Mouse (Mus musculus) ZHBTc4 (cell line): ENCODE data around the gene Immt.
A peak's percentile ranks its signal among the peaks of the same experiment; 100 is the strongest.

Experiments
- DNase-seq: peaks from one replicate; pipeline ENCODE4 v3.0.0-alpha.2; 2011; ENCODE audit warnings: low read depth, low spot score

Immt gene

GRCm38 (mm10) chr6:71830690-71831580, at the start of gene Immt:
Gene Immt (plus strand): TSS chr6:71831331.
- DNase-seq = peak; percentile 99

GRCm38 (mm10) chr6:71783165-71783564, 48.0 kb upstream of the Immt start:
- no peak for DNase-seq

GRCm38 (mm10) chr6:71788348-71788747, 42.8 kb upstream of the Immt start:
- no peak for DNase-seq

- DNase-seq = no peak
These were observed 39.4 kb upstream of the Immt start for GRCm38 (mm10) chr6:71791771-71792170.

- DNase-seq = peak; percentile 54
These were observed 31.7 kb upstream of the Immt start for GRCm38 (mm10) chr6:71799391-71799790.

GRCm38 (mm10) chr6:71801011-71801713, 30.0 kb upstream of the Immt start:
- DNase-seq = peak; percentile 51

- DNase-seq = peak; percentile 33
These were observed 29.4 kb upstream of the Immt start for GRCm38 (mm10) chr6:71801714-71802094.

GRCm38 (mm10) chr6:71803609-71804008, 27.5 kb upstream of the Immt start:
- DNase-seq = no peak

GRCm38 (mm10) chr6:71804061-71804829, 26.9 kb upstream of the Immt start:
- DNase-seq = peak; percentile 87

GRCm38 (mm10) chr6:71806713-71807112, 24.4 kb upstream of the Immt start:
- DNase-seq = no peak

GRCm38 (mm10) chr6:71809890-71810289, 21.2 kb upstream of the Immt start:
- DNase-seq = no peak

- no peak for DNase-seq
These were observed 18.3 kb upstream of the Immt start for GRCm38 (mm10) chr6:71812820-71813219.

- no peak for DNase-seq
These were observed 11.3 kb upstream of the Immt start for GRCm38 (mm10) chr6:71819764-71820292.

GRCm38 (mm10) chr6:71823085-71823484, 8.0 kb upstream of the Immt start:
- DNase-seq = no peak

GRCm38 (mm10) chr6:71823488-71823887, 7.6 kb upstream of the Immt start:
- DNase-seq = peak; percentile 95

- DNase-seq = no peak
These were observed 7.2 kb upstream of the Immt start for GRCm38 (mm10) chr6:71823961-71824360.

- no peak for DNase-seq
These were observed 4.3 kb upstream of the Immt start, which contains the start of gene Mrpl35 for GRCm38 (mm10) chr6:71826869-71827268. Gene Mrpl35 (minus strand): TSS chr6:71826969.

- DNase-seq = no peak
These were observed 1.4 kb upstream of the Immt start for GRCm38 (mm10) chr6:71829768-71830167.

GRCm38 (mm10) chr6:71831581-71831960, 440 bp downstream of the Immt start:
- DNase-seq = peak; percentile 99

GRCm38 (mm10) chr6:71836811-71837210, 5.7 kb downstream of the Immt start:
- peak; percentile 74 for DNase-seq

- peak; percentile 46 for DNase-seq
These were observed 8.7 kb downstream of the Immt start for GRCm38 (mm10) chr6:71839815-71840214.
